24 mouse cellular contexts compared by ENCODE assay signal in the genomic region with DNA sequence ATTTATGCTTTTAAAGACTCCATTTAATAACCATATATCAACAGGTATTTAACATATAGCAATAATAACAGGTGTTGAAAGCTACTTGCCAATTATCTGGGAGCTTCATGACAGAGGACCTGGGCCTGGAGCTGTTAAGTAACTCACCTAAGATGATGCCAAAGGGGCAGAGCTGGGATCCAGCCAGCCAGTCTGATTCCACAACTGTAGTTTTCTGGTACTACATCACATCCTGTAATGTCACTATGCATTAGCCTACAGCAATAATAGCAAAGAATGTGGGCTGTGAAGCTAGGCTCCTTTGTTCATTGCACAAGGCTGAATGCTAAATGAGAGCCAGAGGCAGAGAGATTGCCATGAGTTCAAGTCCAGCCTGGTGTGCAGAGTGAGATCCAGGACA. TPM values are rescaled to one million over a fixed set of nuclear protein-coding genes. Genes with fewer than 3 reads are reported as not detected.
DNase-seq lines count a peak whose midpoint lies in the region; ATAC-seq and TF ChIP-seq lines count a peak whose summit lies in the region.
"Had no signal": no experiment of that assay in that cellular context is flagged by ENCODE, and none has a peak within 500 bp of the region (broad histone marks: within the 10 kb centered on the region; RNA-seq: fewer than 3 reads in every experiment).

No protein-coding gene starts in this region.

- H3K27me3 ChIP-seq in heart, embryonic 15.5 days = no peaks in the 10 kb centered on the region
- H3K27me3 ChIP-seq in heart, embryonic 10.5 days (ENCODE audit: insufficient read depth, poor library complexity, severe bottlenecking) = no peaks in the 10 kb centered on the region
- no peaks in the 10 kb centered on the region for H3K27me3 ChIP-seq in embryonic facial prominence, embryonic 10.5 days (replicated peaks; ENCODE audit: low read depth, poor library complexity, severe bottlenecking)
- H3K27me3 ChIP-seq: hindbrain, embryonic 12.5 days; hindbrain, embryonic 15.5 days had no signal

- H3K4me2 ChIP-seq in heart, embryonic 15.5 days = no peak overlapping the region
- H3K4me2 ChIP-seq: heart, embryonic 11.5 days; hindbrain, embryonic 12.5 days; hindbrain, embryonic 15.5 days had no signal

- no peaks in the 10 kb centered on the region for H3K9me3 ChIP-seq in heart, embryonic 15.5 days (replicated peaks)
- H3K9me3 ChIP-seq in heart, embryonic 10.5 days = no peaks in the 10 kb centered on the region
- no peaks in the 10 kb centered on the region for H3K9me3 ChIP-seq in embryonic facial prominence, embryonic 10.5 days
- H3K9me3 ChIP-seq: hindbrain, embryonic 12.5 days; hindbrain, embryonic 15.5 days had no signal

- no peak for ATAC-seq in heart, embryonic 15.5 days (replicated peaks; ENCODE audit: insufficient number of reproducible peaks, insufficient read depth, low FRiP score, low read depth)
- ATAC-seq: activated CD4-positive, CD25-positive, alpha-beta regulatory T cell, adult 4 months; CD4-positive, CD25-positive, alpha-beta regulatory T cell, adult 4 months; forebrain, embryonic 14.5 days; forebrain, postnatal 0 days had no signal

- peak overlapping the region; percentile 57; the same call in 1 of the 2 replicates for H3K27ac ChIP-seq in heart, embryonic 15.5 days
- no peak overlapping the region for H3K27ac ChIP-seq in heart, embryonic 10.5 days
- H3K27ac ChIP-seq in layer of hippocampus, adult 2 months = peak overlapping the region; percentile 59; the same call in 1 of the 2 replicates
- H3K27ac ChIP-seq in embryonic facial prominence, embryonic 10.5 days (replicated peaks) = no peak overlapping the region
- H3K27ac ChIP-seq: hindbrain, embryonic 12.5 days; hindbrain, embryonic 15.5 days had no signal

- peaks cover 12% of the 10 kb centered on the region for H3K4me1 ChIP-seq in heart, embryonic 15.5 days (replicated peaks)
- peaks cover 21% of the 10 kb centered on the region for H3K4me1 ChIP-seq in heart, embryonic 10.5 days
- H3K4me1 ChIP-seq in embryonic facial prominence, embryonic 10.5 days = peaks cover 14% of the 10 kb centered on the region
- H3K4me1 ChIP-seq: hindbrain, embryonic 12.5 days; hindbrain, embryonic 15.5 days had no signal

- H3K36me3 ChIP-seq in heart, embryonic 15.5 days = 0 out of 2 replicates have a peak, but pooled peaks cover 3% of the 10 kb centered on the region
- 0 out of 2 replicates have a peak, but pooled peaks cover 8% of the 10 kb centered on the region for H3K36me3 ChIP-seq in heart, embryonic 10.5 days
- 0 out of 2 replicates have a peak, but pooled peaks cover 3% of the 10 kb centered on the region for H3K36me3 ChIP-seq in embryonic facial prominence, embryonic 10.5 days (replicated peaks)
- H3K36me3 ChIP-seq: hindbrain, embryonic 12.5 days had no signal

- DNase-seq in heart, embryonic 10.5 days (ENCODE audit: low spot score) = no peak
- no peak for DNase-seq in layer of hippocampus, adult 2 months (ENCODE audit: low spot score in 2 of 2)
- DNase-seq in layer of hippocampus, adult 9-11 months = no peak
- peak; percentile 30 for DNase-seq in testis, postnatal 10 days (ENCODE audit: low spot score)
- no peak for DNase-seq in testis, postnatal 14 days (ENCODE audit: low spot score)
- DNase-seq in gonadal fat pad, adult 2 months (ENCODE audit: low read depth) = peak; percentile 92
- no peak for DNase-seq in embryonic facial prominence, embryonic 10.5 days (ENCODE audit: low spot score)
- DNase-seq: adrenal gland, adult 8-10 months; adrenal gland, postnatal 25 days; cerebellum, adult 11-12 months; cerebellum, adult 8-10 months; cerebellum, postnatal 10 days; cerebellum, postnatal 36 days; embryo, embryonic 11 days; forebrain, postnatal 0 days; gastrocnemius, postnatal 25 days; heart, adult 11 months had no signal

- H3K9ac ChIP-seq in heart, embryonic 15.5 days = no peak overlapping the region
- H3K9ac ChIP-seq: forebrain, postnatal 0 days; hindbrain, embryonic 12.5 days; hindbrain, embryonic 15.5 days had no signal

- no peak overlapping the region for H3K4me3 ChIP-seq in heart, embryonic 15.5 days
- no peak overlapping the region for H3K4me3 ChIP-seq in heart, embryonic 10.5 days
- no peak overlapping the region for H3K4me3 ChIP-seq in layer of hippocampus, adult 2 months
- no peak overlapping the region for H3K4me3 ChIP-seq in embryonic facial prominence, embryonic 10.5 days
- H3K4me3 ChIP-seq: hindbrain, embryonic 12.5 days; hindbrain, embryonic 15.5 days had no signal

- no peak for TF ChIP-seq CTCF in layer of hippocampus, adult 2 months (conservative IDR thresholded peaks at IDR 0.05)

RNA-seq across cellular contexts. Expression of a gene that starts 44.3 kb away (rescaled TPM):
- 9.2 TPM in 2 replicates for polyA plus RNA-seq in heart, embryonic 15.5 days (2015; fragmentation: Nextera tagmentation; extraction: Ambion mirVana)
- polyA plus RNA-seq in heart, embryonic 10.5 days (2016; fragmentation: Nextera tagmentation; extraction: Ambion mirVana) = 5.9 and 6.2 TPM in 2 replicates
- total RNA-seq in layer of hippocampus, adult 2 months (2021) = 100 to 1,000 TPM; 173 to 184 TPM
- 72.7 and 108 TPM in 2 replicates for polyA plus RNA-seq in gonadal fat pad, adult 2 months (2012; rRNA removed)
- 4.2 and 4.6 TPM in 2 replicates for polyA plus RNA-seq in embryonic facial prominence, embryonic 10.5 days (2016; fragmentation: Nextera tagmentation; extraction: Ambion mirVana)

Comparison
In these comparisons a context has a peak if more than half of its experiments do, and no peak if none do; other contexts are left out.
1. H3K27ac ChIP-seq: peak in heart, embryonic 15.5 days (single experiment) and layer of hippocampus, adult 2 months (single experiment); none in heart, embryonic 10.5 days (single experiment) and embryonic facial prominence, embryonic 10.5 days (single experiment).
2. DNase-seq: peak in testis, postnatal 10 days (single experiment) and gonadal fat pad, adult 2 months (single experiment); none in heart, embryonic 10.5 days (single experiment), layer of hippocampus, adult 2 months (0 of 2), layer of hippocampus, adult 9-11 months (single experiment), testis, postnatal 14 days (single experiment) and embryonic facial prominence, embryonic 10.5 days (single experiment).